8 mouse cellular contexts compared by ENCODE assay signal in the genomic region with DNA sequence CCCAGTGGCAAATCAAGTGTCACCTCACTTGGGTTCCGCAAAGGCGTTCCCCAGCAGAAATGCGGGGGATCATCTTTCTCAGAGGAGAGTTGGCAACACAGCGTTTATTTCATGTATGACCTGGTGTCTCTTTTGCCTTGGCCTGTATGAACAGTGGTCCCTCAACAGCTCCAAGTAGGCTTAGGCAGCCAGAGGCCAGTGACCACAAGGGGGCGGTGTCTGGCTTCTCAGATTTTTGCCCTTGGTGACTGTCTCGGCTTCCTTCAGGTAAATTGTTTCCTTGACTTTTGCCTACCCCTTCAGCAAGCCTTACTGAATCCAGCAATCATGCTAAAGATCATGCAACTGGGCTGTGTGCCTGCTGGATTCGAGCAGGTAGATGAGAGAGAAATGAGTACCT. TPM values are rescaled to one million over a fixed set of nuclear protein-coding genes. Genes with fewer than 3 reads are reported as not detected.
DNase-seq lines count a peak whose midpoint lies in the region; ATAC-seq and TF ChIP-seq lines count a peak whose summit lies in the region.

No protein-coding gene starts in this region.

- H3K4me3 ChIP-seq in cortical plate, adult 2 months (ENCODE audit: insufficient read depth, low read length): no peak overlapping the region

- no peaks in the 10 kb centered on the region for H3K4me1 ChIP-seq in cortical plate, adult 2 months (ENCODE audit: control insufficient read depth, insufficient read depth, low read length)

- peak; percentile 46 for ATAC-seq in megakaryocyte progenitor cell, adult 5-6 weeks (replicated peaks; ENCODE audit: poor library complexity)

- peak; percentile 49 for DNase-seq in gastrocnemius, postnatal 10 days
- DNase-seq in gastrocnemius, postnatal 25 days: no peak
- peak; percentile 20 for DNase-seq in urinary bladder, postnatal 25 days (ENCODE audit: low spot score)
- DNase-seq in urinary bladder, postnatal 10 days (ENCODE audit: low spot score): no peak
- peak; percentile 44 to 63 for DNase-seq in kidney, postnatal 25 days
- DNase-seq in thymus, postnatal 14 days: peak; percentile 30

- TF ChIP-seq CTCF in cortical plate, adult 2 months (IDR thresholded peaks at IDR 0.05; ENCODE audit: extremely low read depth, insufficient read depth, low read length): peak; percentile 71

- no peak for TF ChIP-seq POLR2A in cortical plate, adult 2 months (IDR thresholded peaks at IDR 0.05; ENCODE audit: extremely low read depth, insufficient read depth, low read length)

- no peak overlapping the region for H3K27ac ChIP-seq in cortical plate, adult 2 months (ENCODE audit: insufficient read depth, low read length)

RNA-seq across cellular contexts. Expression of a gene that starts 48.6 kb away (rescaled TPM):
- 1 to 10 TPM in 1 of 2 experiments, under 1 TPM in 1; 0.70 to 1.0 TPM for total RNA-seq in gastrocnemius, postnatal 10 days (2021)
- under 1 TPM; 0.27 to 0.64 TPM for total RNA-seq in gastrocnemius, postnatal 25 days (2021)
- polyA plus RNA-seq in cortical plate, adult 2 months (2012; rRNA removed): 151 TPM in 2 replicates
- not detected in 2 replicates for total RNA-seq in megakaryocyte progenitor cell, adult 5-6 weeks (2015)
- total RNA-seq in megakaryocyte progenitor cell, adult 5-6 weeks (2017): not detected in 2 replicates

Comparison
In these comparisons a context has a peak if more than half of its experiments do, and no peak if none do; other contexts are left out.
1. DNase-seq: peak in gastrocnemius, postnatal 10 days (single experiment), urinary bladder, postnatal 25 days (single experiment), kidney, postnatal 25 days (2 of 2) and thymus, postnatal 14 days (single experiment); none in gastrocnemius, postnatal 25 days (single experiment) and urinary bladder, postnatal 10 days (single experiment).